Mouse (Mus musculus) CH12.LX (cell line): ENCODE data around the gene Tigd2. TPM values are rescaled to one million over a fixed set of nuclear protein-coding genes. Genes with fewer than 3 reads are reported as not detected.

ENCODE experiments used
- DNase-seq: peaks from one replicate; pipeline ENCODE4 v3.0.0-alpha.2; 2013; ENCODE audit errors: extremely low read depth
- H3K27ac ChIP-seq: 2 replicates; pipeline ENCODE4 v1.5.1; 2012; ENCODE audit warnings: low read depth, mild to moderate bottlenecking, control low read depth, moderate library complexity; ENCODE audit not compliant: insufficient read depth
- H3K27me3 ChIP-seq: replicated peaks from 2 replicates; pipeline ENCODE3; 2012; ENCODE audit warnings: inconsistent platforms
- H3K36me3 ChIP-seq, 2 experiments: replicated peaks in 1 of 2; 2 replicates each; pipeline versions ENCODE3 to v1.6.1; 2012; ENCODE audit warnings: inconsistent platforms in 1 of 2, low read length in 1 of 2, mild to moderate bottlenecking in 1 of 2, mixed read lengths in 1 of 2, moderate library complexity in 1 of 2; ENCODE audit not compliant: control insufficient read depth in 1 of 2, insufficient read depth in 1 of 2
- H3K4me1 ChIP-seq, 2 experiments: 2 replicates each; pipeline ENCODE4 v1.6.1; 2012; ENCODE audit warnings: inconsistent platforms in 1 of 2, moderate library complexity in 1 of 2; ENCODE audit not compliant: insufficient read depth in 2 of 2, control insufficient read depth in 1 of 2
- H3K4me2 ChIP-seq: 2 replicates; pipeline ENCODE4 v1.6.1; 2012; ENCODE audit warnings: low read depth, mild to moderate bottlenecking, control low read depth; ENCODE audit not compliant: poor library complexity, insufficient read depth, severe bottlenecking
- H3K4me3 ChIP-seq, 3 experiments: fragments of 150-350 bp in 1 of 3; sonication (generic) in 1 of 3; replicated peaks in 1 of 3; 2 replicates each; pipeline versions ENCODE3 to v1.5.1; 2011 to 2012; ENCODE audit warnings: low read depth in 2 of 3, low read length in 2 of 3, mild to moderate bottlenecking in 2 of 3, moderate library complexity in 2 of 3, control low read depth in 1 of 3, improper control_type of control experiment in 1 of 3, inconsistent platforms in 1 of 3, mixed read lengths in 1 of 3; ENCODE audit not compliant: poor library complexity in 1 of 3
- H3K79me2 ChIP-seq: replicated peaks from 2 replicates; pipeline ENCODE4 v1.6.1; 2012; ENCODE audit warnings: mild to moderate bottlenecking, moderate library complexity; ENCODE audit not compliant: control insufficient read depth, poor library complexity, insufficient read depth, severe bottlenecking; ENCODE audit errors: extremely low read depth
- H3K9ac ChIP-seq: 2 replicates; pipeline ENCODE4 v1.6.1; 2012; ENCODE audit warnings: low read depth, mild to moderate bottlenecking, control low read depth, moderate library complexity; ENCODE audit not compliant: insufficient read depth
- H3K9me3 ChIP-seq: replicated peaks from 2 replicates; pipeline ENCODE3; 2012; ENCODE audit warnings: low read length, inconsistent platforms, mixed read lengths
- BHLHE40 ChIP-seq: IDR thresholded peaks from 2 replicates; pipeline ENCODE4 v1.6.1; 2011; ENCODE audit warnings: mild to moderate bottlenecking, low read depth, low read length, improper control_type of control experiment
- CHD1 ChIP-seq: IDR thresholded peaks from 2 replicates; pipeline ENCODE4 v1.6.1; 2012; ENCODE audit warnings: low read depth, low read length, improper control_type of control experiment, inconsistent platforms
- CHD2 ChIP-seq: IDR thresholded peaks from 2 replicates; pipeline ENCODE4 v1.6.1; 2011; ENCODE audit warnings: low read length, improper control_type of control experiment
- CTCF ChIP-seq, 2 experiments: IDR thresholded peaks in 1 of 2; conservative IDR thresholded peaks in 1 of 2; 2 replicates each; pipeline ENCODE4 v1.5.1; 2011 to 2012; ENCODE audit warnings: low read depth in 2 of 2, low read length in 2 of 2, improper control_type of control experiment in 1 of 2, inconsistent platforms in 1 of 2, mild to moderate bottlenecking in 1 of 2, moderate library complexity in 1 of 2
- E2F4 ChIP-seq: IDR thresholded peaks from 2 replicates; pipeline ENCODE4 v1.6.1; 2011; ENCODE audit warnings: low read depth, low read length, improper control_type of control experiment; ENCODE audit not compliant: insufficient replicate concordance
- ELF1 ChIP-seq: IDR thresholded peaks from 2 replicates; pipeline ENCODE4 v1.6.1; 2014; ENCODE audit warnings: low read depth, mild to moderate bottlenecking, inconsistent platforms, low read length, improper control_type of control experiment
- EP300 ChIP-seq: IDR thresholded peaks from 2 replicates; pipeline ENCODE4 v1.6.1; 2011; ENCODE audit warnings: low read length, improper control_type of control experiment
- ETS1 ChIP-seq: conservative IDR thresholded peaks from 2 replicates; pipeline ENCODE4 v1.6.1; 2012; ENCODE audit warnings: low read depth, mild to moderate bottlenecking, inconsistent platforms, low read length, improper control_type of control experiment, moderate library complexity
- GABPA ChIP-seq: IDR thresholded peaks from 2 replicates; pipeline ENCODE4 v1.6.1; 2012; ENCODE audit warnings: low read depth, low read length, improper control_type of control experiment, inconsistent platforms; ENCODE audit not compliant: insufficient replicate concordance
- HCFC1 ChIP-seq: IDR thresholded peaks from 2 replicates; pipeline ENCODE4 v1.6.1; 2012; ENCODE audit warnings: low read depth, mild to moderate bottlenecking, inconsistent platforms, low read length, improper control_type of control experiment
- IRF4 ChIP-seq: IDR thresholded peaks from 2 replicates; pipeline ENCODE4 v1.6.1; 2014; ENCODE audit warnings: low read depth, mild to moderate bottlenecking, inconsistent platforms, low read length, improper control_type of control experiment
- JUND ChIP-seq: conservative IDR thresholded peaks from 2 replicates; pipeline ENCODE4 v1.6.1; 2011; ENCODE audit warnings: low read depth, low read length, improper control_type of control experiment
- KAT2A ChIP-seq: IDR thresholded peaks from 2 replicates; pipeline ENCODE4 v1.6.1; 2012; ENCODE audit warnings: low read length, improper control_type of control experiment, inconsistent platforms; ENCODE audit not compliant: insufficient replicate concordance
- MAX ChIP-seq: IDR thresholded peaks from 2 replicates; pipeline ENCODE4 v1.6.1; 2011; ENCODE audit warnings: low read length, improper control_type of control experiment
- MAZ ChIP-seq: IDR thresholded peaks from 2 replicates; pipeline ENCODE4 v1.6.1; 2012; ENCODE audit warnings: low read depth, mild to moderate bottlenecking, inconsistent platforms, low read length, improper control_type of control experiment, moderate library complexity
- MEF2A ChIP-seq: IDR thresholded peaks from 2 replicates; pipeline ENCODE4 v1.6.1; 2014; ENCODE audit warnings: low read depth, mild to moderate bottlenecking, inconsistent platforms, low read length, improper control_type of control experiment, borderline replicate concordance
- MXI1 ChIP-seq: IDR thresholded peaks from 2 replicates; pipeline ENCODE4 v1.6.1; 2011; ENCODE audit warnings: mild to moderate bottlenecking, low read depth, low read length, improper control_type of control experiment
- NELFE ChIP-seq: IDR thresholded peaks from 2 replicates; pipeline ENCODE4 v1.6.1; 2011; ENCODE audit warnings: low read depth, low read length, improper control_type of control experiment
- NRF1 ChIP-seq: IDR thresholded peaks from 2 replicates; pipeline ENCODE4 v1.6.1; 2014; ENCODE audit warnings: low read depth, mild to moderate bottlenecking, inconsistent platforms, low read length, improper control_type of control experiment, moderate library complexity
- PAX5 ChIP-seq: IDR thresholded peaks from 2 replicates; pipeline ENCODE4 v1.6.1; 2012; ENCODE audit warnings: low read length, inconsistent platforms, mixed read lengths
- POLR2A ChIP-seq: IDR thresholded peaks from 2 replicates; pipeline ENCODE4 v1.6.1; 2011; ENCODE audit warnings: low read depth, mild to moderate bottlenecking, improper control_type of control experiment, low read length
- RCOR1 ChIP-seq: conservative IDR thresholded peaks from 2 replicates; pipeline ENCODE4 v1.6.1; 2012; ENCODE audit warnings: low read depth, mild to moderate bottlenecking, inconsistent platforms, low read length, improper control_type of control experiment
- SIN3A ChIP-seq: IDR thresholded peaks from 2 replicates; pipeline ENCODE4 v1.6.1; 2012; ENCODE audit warnings: low read length, improper control_type of control experiment, inconsistent platforms
- SMC3 ChIP-seq: IDR thresholded peaks from 2 replicates; pipeline ENCODE4 v1.6.1; 2011; ENCODE audit warnings: low read depth, low read length, improper control_type of control experiment
- TBP ChIP-seq: conservative IDR thresholded peaks from 2 replicates; pipeline ENCODE4 v1.6.1; 2011; ENCODE audit warnings: low read depth, low read length, improper control_type of control experiment
- TCF12 ChIP-seq: IDR thresholded peaks from 2 replicates; pipeline ENCODE4 v1.6.1; 2014; ENCODE audit warnings: low read depth, mild to moderate bottlenecking, inconsistent platforms, low read length, improper control_type of control experiment
- UBTF ChIP-seq: IDR thresholded peaks from 2 replicates; pipeline ENCODE4 v1.6.1; 2012; ENCODE audit warnings: low read depth, mild to moderate bottlenecking, inconsistent platforms, low read length, improper control_type of control experiment, moderate library complexity
- USF1 ChIP-seq: IDR thresholded peaks from 2 replicates; pipeline ENCODE4 v1.6.1; 2014; ENCODE audit warnings: low read depth, mild to moderate bottlenecking, inconsistent platforms, low read length, improper control_type of control experiment
- USF2 ChIP-seq: conservative IDR thresholded peaks from 2 replicates; pipeline ENCODE4 v1.6.1; 2011; ENCODE audit warnings: low read depth, low read length, improper control_type of control experiment
- ZC3H11A ChIP-seq: IDR thresholded peaks from 2 replicates; pipeline ENCODE4 v1.6.1; 2012; ENCODE audit warnings: low read depth, mild to moderate bottlenecking, inconsistent platforms, low read length, improper control_type of control experiment
- ZKSCAN1 ChIP-seq: IDR thresholded peaks from 2 replicates; pipeline ENCODE4 v1.6.1; 2012; ENCODE audit warnings: low read depth, inconsistent platforms, low read length, improper control_type of control experiment, borderline replicate concordance
- ZMIZ1 ChIP-seq: IDR thresholded peaks from 2 replicates; pipeline ENCODE4 v1.6.1; 2012; ENCODE audit warnings: low read depth, mild to moderate bottlenecking, inconsistent platforms, low read length, improper control_type of control experiment
- ZNF384 ChIP-seq: IDR thresholded peaks from 2 replicates; pipeline ENCODE4 v1.6.1; 2012; ENCODE audit warnings: low read depth, low read length, improper control_type of control experiment, inconsistent platforms
- dilution Hi-C: fragments of 300-500 bp; cut with MboI; formaldehyde crosslinking; loops from 2 replicates; pipeline ENCODE4 v1.14.3; 2020; ENCODE audit warnings: low sequenced_read_pairs; ENCODE audit not compliant: extremely low pct_unique_long_range_greater_than_20kb, extremely low pct_ligation_motif_present
- in situ Hi-C: fragments of 300-500 bp; cut with MboI; formaldehyde crosslinking; loops from 3 replicates; pipeline ENCODE4 v1.14.3; 2019; ENCODE audit warnings: low sequenced_read_pairs, low pct_ligation_motif_present, low pct_unique_long_range_greater_than_20kb, mixed read lengths
- polyA plus RNA-seq: library from polyadenylated mRNA; unstranded; fragments of >175 nt; gene quantifications from 2 replicates; pipeline ENCODE4 v1.2.1, GENCODE M21; 2012; ENCODE audit warnings: low read depth; ENCODE audit not compliant: insufficient read length
- total RNA-seq, 2 experiments: library from RNA; depleted of rRNA; stranded (reverse); fragments of 300-350 nt in 1 of 2; fragments of >200 nt in 1 of 2; gene quantifications; 2 replicates each; pipeline ENCODE4 v1.2.3; 2012 to 2014

The Tigd2 gene
- total and polyA plus RNA-seq, 3 experiments, result 11.0 to 25.2 (median 12.6) TPM

DNA sequence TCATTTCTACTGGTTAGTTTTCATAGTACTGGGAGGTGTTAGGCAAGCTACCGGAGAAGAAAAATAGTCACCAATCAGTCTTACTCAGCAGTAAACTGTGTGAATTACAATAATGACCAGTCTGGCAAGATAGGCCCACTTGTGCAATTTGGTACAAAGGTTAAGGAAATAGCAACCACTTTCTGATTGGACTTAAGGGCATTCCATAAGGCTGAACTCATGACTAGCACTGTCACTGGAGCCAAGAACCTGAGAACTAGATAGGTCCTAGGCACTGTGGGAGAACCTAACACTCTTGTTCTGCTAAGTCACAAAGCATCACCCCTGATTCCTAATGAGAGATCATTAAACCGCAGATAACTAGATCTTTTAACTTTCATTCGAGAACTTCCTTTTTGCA, 30.6 kb upstream of the Tigd2 start:
- no peak for DNase-seq
- in situ Hi-C loops (no loop called here), dilution Hi-C loops (no loop called here)
- Histone ChIP-seq H3K36me3 (no peaks in the 10 kb centered on the region), H3K4me2 (no peak overlapping the region), H3K4me1 (no peaks in the 10 kb centered on the region), H3K9me3 (no peaks in the 10 kb centered on the region), H3K4me3 (no peak overlapping the region), H3K27me3 (no peaks in the 10 kb centered on the region), H3K9ac (no peak overlapping the region), H3K79me2 (no peaks in the 10 kb centered on the region), H3K27ac (no peak overlapping the region)
- TF ChIP-seq ZNF384, result no peak
- TF ChIP-seq BHLHE40, result no peak
- no peak for TF ChIP-seq RCOR1
- no peak for TF ChIP-seq SIN3A
- no peak for TF ChIP-seq UBTF
- no peak for TF ChIP-seq TCF12

DNA sequence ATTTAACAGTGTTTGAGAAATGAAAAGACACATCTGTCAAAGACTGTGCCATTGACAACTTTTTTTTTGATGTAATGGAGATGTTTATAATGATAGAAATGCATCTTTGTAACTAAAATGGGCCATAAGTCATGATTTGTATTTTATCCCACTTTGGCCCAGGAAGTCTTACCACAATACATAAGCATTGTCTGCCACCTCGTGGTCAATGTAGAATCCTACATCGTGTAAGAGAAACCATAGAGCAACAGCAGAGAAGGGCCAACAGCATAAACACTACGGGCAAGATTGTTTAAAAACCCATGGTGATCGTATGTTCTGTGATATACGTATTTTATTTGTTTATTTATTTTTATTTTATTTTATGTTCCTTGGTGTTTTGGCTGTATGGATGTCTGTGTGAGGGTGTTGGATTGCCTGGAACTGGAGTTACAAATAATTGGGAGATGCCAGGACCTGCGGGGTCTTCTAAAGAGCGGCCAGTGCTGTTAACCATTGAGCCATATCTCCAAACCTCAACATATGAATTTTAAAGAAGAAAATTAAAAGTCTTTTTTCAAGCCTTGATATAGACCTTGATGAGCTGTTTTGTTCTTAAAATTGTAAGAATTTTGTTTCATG, 28.2 kb upstream of the Tigd2 start:
- H3K4me2 ChIP-seq, result no peak overlapping the region
- no peak overlapping the region for H3K4me3 ChIP-seq
- H3K9ac ChIP-seq, result no peak overlapping the region
- peaks cover 0 to 9% of the 10 kb centered on the region in 2 experiments; a peak in 3 of 4 replicates for H3K4me1 ChIP-seq
- no peak overlapping the region for H3K27ac ChIP-seq
- no peaks in the 10 kb centered on the region for H3K9me3 ChIP-seq
- no peaks in the 10 kb centered on the region for H3K79me2 ChIP-seq
- no peaks in the 10 kb centered on the region for H3K36me3 ChIP-seq
- DNase-seq, result peak; percentile 76
- in situ Hi-C loops (no loop called here), dilution Hi-C loops (no loop called here)
- no peaks in the 10 kb centered on the region for H3K27me3 ChIP-seq
- TF ChIP-seq ETS1 (no peak), USF2 (no peak), TCF12 (no peak), ZMIZ1 (no peak), USF1 (no peak), SIN3A (no peak), MAZ (no peak), GABPA (no peak), MXI1 (no peak), PAX5 (no peak), ELF1 (no peak), BHLHE40 (no peak), CHD2 (no peak), NELFE (no peak), NRF1 (no peak), CHD1 (no peak), POLR2A (no peak), RCOR1 (no peak), IRF4 (no peak), JUND (no peak), SMC3 (peak; percentile 95), ZC3H11A (peak; percentile 79), UBTF (no peak), ZNF384 (no peak), ZKSCAN1 (no peak), TBP (no peak), CTCF (conservative IDR thresholded peaks at IDR 0.05 in 1 of 2, IDR thresholded peaks at IDR 0.05 in 1 of 2; ENCODE audit: low read depth in 2 of 2, low read length in 2 of 2) (peak; percentile 45 to 92; a peak in 3 of 4 replicates), E2F4 (no peak), MEF2A (0 out of 2 replicates have a peak, but pooled peaks have one; percentile 29), MAX (no peak), HCFC1 (no peak), EP300 (no peak), KAT2A (no peak)
